Mouse (Mus musculus): ENCODE measurements at regions not wholly inside any gene's neighbourhood (a gene's known extent, or its start where the extent isn't known, plus 50 kb on each side); places are given as distances from the start of the nearest gene placed in this dataset.

- peak; percentile 36 for DNase-seq (ENCODE audit: low spot score)
These were observed 74.0 kb upstream of the Foxk1 start for GRCm38 (mm10) chr5:142327261-142327660.

DNA sequence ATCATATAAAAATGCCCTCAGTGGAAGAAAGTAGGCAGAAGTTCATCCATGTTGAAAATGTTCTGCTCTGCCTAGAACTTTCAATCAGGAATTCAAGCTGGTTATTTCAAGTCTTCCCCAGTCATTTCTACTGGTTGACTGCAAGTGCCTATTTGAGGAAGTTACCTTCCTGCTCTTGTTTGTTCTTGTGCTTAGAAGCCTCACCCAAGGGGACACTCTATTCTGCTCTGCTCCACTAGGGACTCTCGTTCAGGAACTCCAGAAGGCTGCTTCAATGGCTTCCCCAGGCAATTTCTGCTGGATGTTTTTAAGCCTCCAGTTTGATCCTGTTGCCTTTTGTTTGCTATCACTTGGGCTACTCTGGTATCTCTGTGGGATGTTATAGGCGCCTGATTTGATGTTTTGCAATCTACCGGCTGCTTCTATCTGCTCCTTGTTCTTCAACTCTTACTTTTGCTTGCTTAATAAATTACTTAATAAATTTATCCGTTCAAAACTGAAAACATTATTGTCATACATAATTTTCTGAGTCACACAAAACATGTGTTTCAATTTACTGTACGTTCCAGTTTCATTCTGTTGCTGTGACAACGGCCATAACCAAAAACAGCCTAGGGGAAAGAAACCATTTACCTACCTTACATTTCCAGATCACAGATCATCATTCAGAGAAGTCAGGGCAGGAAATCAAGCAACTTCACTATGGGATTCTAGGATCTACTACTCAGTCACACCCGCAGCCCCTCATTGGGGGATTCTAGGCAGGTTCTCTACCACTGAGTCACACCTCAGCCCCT lies 71.4 kb upstream of the Foxk1 start:
- Histone ChIP-seq H3K27ac (replicated peaks) (no peak overlapping the region), H3K36me3 (ENCODE audit: control insufficient read depth, insufficient read depth, low read length) (no peaks in the 10 kb centered on the region), H3K9ac (ENCODE audit: low read length) (no peak overlapping the region), H3K9me3 (ENCODE audit: control insufficient read depth, low read length) (no peaks in the 10 kb centered on the region), H3K4me2 (replicated peaks; ENCODE audit: low read depth) (no peak overlapping the region), H3K4me1 (replicated peaks; ENCODE audit: control insufficient read depth, insufficient read depth) (no peaks in the 10 kb centered on the region), H3K4me3 (ENCODE audit: low read depth, low read length) (no peak overlapping the region), H3K27me3 (ENCODE audit: control insufficient read depth, insufficient read depth, low read length) (no peaks in the 10 kb centered on the region)
- 72% methylated on average over 7 of the region's 7 CpGs for WGBS
- TF ChIP-seq CTCF (IDR thresholded peaks at IDR 0.05; ENCODE audit: low read depth) (0 out of 2 replicates have a peak, but pooled peaks have one; percentile 12), EP300 (optimal IDR thresholded peaks at IDR 0.05) (no peak)
- DNase-seq (ENCODE audit: low spot score) (no peak), ATAC-seq (ENCODE audit: low FRiP score, low TSS enrichment) (no peak)

More at GRCm38 (mm10) chr5:142327261-142327660, 74.0 kb upstream of the Foxk1 start:
- no peak overlapping the region for H3K4me2 ChIP-seq (replicated peaks; ENCODE audit: low read depth)
- no peak overlapping the region for H3K4me3 ChIP-seq (ENCODE audit: low read depth, low read length)
- peak; percentile 70 for TF ChIP-seq CTCF (IDR thresholded peaks at IDR 0.05; ENCODE audit: low read depth)
- TF ChIP-seq EP300 (optimal IDR thresholded peaks at IDR 0.05) = no peak
- no peaks in the 10 kb centered on the region for H3K9me3 ChIP-seq (ENCODE audit: control insufficient read depth, low read length)
- H3K27me3 ChIP-seq (ENCODE audit: control insufficient read depth, insufficient read depth, low read length) = no peaks in the 10 kb centered on the region
- ATAC-seq (ENCODE audit: low FRiP score, low TSS enrichment) = no peak
- no peaks in the 10 kb centered on the region for H3K36me3 ChIP-seq (ENCODE audit: control insufficient read depth, insufficient read depth, low read length)
- H3K4me1 ChIP-seq (replicated peaks; ENCODE audit: control insufficient read depth, insufficient read depth) = no peaks in the 10 kb centered on the region
- WGBS = 59% methylated on average over 6 of the region's 6 CpGs
- H3K9ac ChIP-seq (ENCODE audit: low read length) = no peak overlapping the region
- no peak overlapping the region for H3K27ac ChIP-seq (replicated peaks)

DNA sequence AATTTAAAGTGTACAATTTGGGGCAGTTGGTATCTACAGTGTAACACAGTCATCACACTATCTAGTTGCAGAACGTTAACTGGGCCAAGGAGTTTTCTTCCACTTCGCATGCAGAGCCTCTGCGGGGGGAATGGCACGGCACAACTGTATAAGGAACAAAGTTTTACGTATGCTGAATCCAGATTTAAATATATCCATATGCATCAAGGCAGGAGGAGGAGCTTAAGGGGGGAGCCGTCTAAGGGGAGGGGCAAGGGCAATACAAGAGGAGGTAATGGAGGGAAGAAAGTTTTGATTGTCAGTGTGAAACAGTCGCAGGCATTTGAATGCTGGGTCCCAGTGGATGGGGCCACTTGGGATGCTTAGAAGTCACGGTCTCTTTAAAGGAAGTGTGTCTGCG lies 68.6 kb upstream of the Foxk1 start:
- DNase-seq (ENCODE audit: low spot score) (no peak), ATAC-seq (ENCODE audit: low FRiP score, low TSS enrichment) (no peak)
- Histone ChIP-seq H3K36me3 (ENCODE audit: control insufficient read depth, insufficient read depth, low read length) (no peaks in the 10 kb centered on the region), H3K9me3 (ENCODE audit: control insufficient read depth, low read length) (no peaks in the 10 kb centered on the region), H3K9ac (ENCODE audit: low read length) (no peak overlapping the region), H3K4me1 (replicated peaks; ENCODE audit: control insufficient read depth, insufficient read depth) (no peaks in the 10 kb centered on the region), H3K27me3 (ENCODE audit: control insufficient read depth, insufficient read depth, low read length) (no peaks in the 10 kb centered on the region), H3K4me3 (ENCODE audit: low read depth, low read length) (no peak overlapping the region), H3K4me2 (replicated peaks; ENCODE audit: low read depth) (no peak overlapping the region), H3K27ac (replicated peaks) (no peak overlapping the region)
- no peak for TF ChIP-seq CTCF (IDR thresholded peaks at IDR 0.05; ENCODE audit: low read depth)
- TF ChIP-seq EP300 (optimal IDR thresholded peaks at IDR 0.05) = no peak
- WGBS = 56% methylated on average over 9 of the region's 9 CpGs

GRCm38 (mm10) chr5:142337436-142337835 lies 63.9 kb upstream of the Foxk1 start:
- ATAC-seq (ENCODE audit: low FRiP score, low TSS enrichment) = no peak
- Histone ChIP-seq H3K36me3 (ENCODE audit: control insufficient read depth, insufficient read depth, low read length) (no peaks in the 10 kb centered on the region), H3K9ac (ENCODE audit: low read length) (no peak overlapping the region), H3K4me3 (ENCODE audit: low read depth, low read length) (no peak overlapping the region), H3K4me1 (replicated peaks; ENCODE audit: control insufficient read depth, insufficient read depth) (no peaks in the 10 kb centered on the region), H3K27ac (replicated peaks) (no peak overlapping the region), H3K9me3 (ENCODE audit: control insufficient read depth, low read length) (no peaks in the 10 kb centered on the region), H3K27me3 (ENCODE audit: control insufficient read depth, insufficient read depth, low read length) (no peaks in the 10 kb centered on the region), H3K4me2 (replicated peaks; ENCODE audit: low read depth) (no peak overlapping the region)
- no peak for TF ChIP-seq EP300 (optimal IDR thresholded peaks at IDR 0.05)
- no peak for TF ChIP-seq CTCF (IDR thresholded peaks at IDR 0.05; ENCODE audit: low read depth)
- WGBS = 45% methylated on average over 6 of the region's 6 CpGs
- DNase-seq (ENCODE audit: low spot score) = no peak

- Histone ChIP-seq H3K4me2 (replicated peaks; ENCODE audit: low read depth) (no peak overlapping the region), H3K4me1 (replicated peaks; ENCODE audit: control insufficient read depth, insufficient read depth) (no peaks in the 10 kb centered on the region), H3K27me3 (ENCODE audit: control insufficient read depth, insufficient read depth, low read length) (no peaks in the 10 kb centered on the region), H3K27ac (replicated peaks) (no peak overlapping the region), H3K36me3 (ENCODE audit: control insufficient read depth, insufficient read depth, low read length) (no peaks in the 10 kb centered on the region), H3K9me3 (ENCODE audit: control insufficient read depth, low read length) (no peaks in the 10 kb centered on the region), H3K9ac (ENCODE audit: low read length) (no peak overlapping the region), H3K4me3 (ENCODE audit: low read depth, low read length) (no peak overlapping the region)
- WGBS = 58% methylated on average over 11 of the region's 11 CpGs
- DNase-seq (ENCODE audit: low spot score) = no peak
- ATAC-seq (ENCODE audit: low FRiP score, low TSS enrichment) = no peak
- TF ChIP-seq EP300 (optimal IDR thresholded peaks at IDR 0.05) = no peak
- TF ChIP-seq CTCF (IDR thresholded peaks at IDR 0.05; ENCODE audit: low read depth) = no peak
These were observed 63.2 kb upstream of the Foxk1 start for GRCm38 (mm10) chr5:142338051-142338450.

Data from stomach, postnatal 0 days (tissue).